Mouse (Mus musculus) spleen, adult 2 months (tissue): ENCODE results near the gene Sfi1.
"Not testable (repeated sequence)": the region's sequence is repeated elsewhere in the genome, so short reads cannot be mapped to it uniquely, and the experiment has no call there.

Experiments
- CTCF ChIP-seq: fragments of 200-500 bp; IDR thresholded peaks from 2 replicates; pipeline ENCODE4 v1.5.1; 2011; ENCODE audit warnings: mild to moderate bottlenecking, inconsistent platforms; ENCODE audit not compliant: insufficient read depth, insufficient read length, insufficient replicate concordance; ENCODE audit errors: extremely low read depth
- POLR2A ChIP-seq: fragments of 200-500 bp; IDR thresholded peaks from 2 replicates; pipeline ENCODE4 v1.6.1; 2011; ENCODE audit warnings: low read depth, low read length, inconsistent platforms

DNA sequence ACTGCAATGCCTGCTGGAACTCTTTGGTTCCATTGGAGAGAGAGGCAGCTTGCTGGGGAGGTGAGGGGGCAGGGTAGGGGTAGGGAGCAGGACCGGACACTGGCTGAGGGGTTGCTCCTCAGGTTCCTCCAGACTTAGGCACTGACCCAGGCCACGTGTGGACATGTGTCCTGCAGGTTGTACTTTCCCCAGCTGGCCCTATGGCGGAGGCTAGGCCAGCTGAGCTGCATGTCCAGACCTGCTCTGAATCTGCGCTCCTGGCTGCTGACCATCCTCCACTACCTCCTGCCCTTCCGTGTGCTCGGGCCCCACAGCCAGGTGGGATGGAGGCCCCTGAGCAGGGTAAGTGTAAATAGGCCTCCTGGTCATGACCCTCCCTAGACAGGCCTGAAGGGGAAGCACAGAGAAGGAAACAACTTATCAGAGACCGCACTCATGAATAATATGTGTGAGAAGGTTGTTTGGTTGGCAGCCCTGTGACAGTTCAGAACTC is 65.9 kb downstream of the Sfi1 start:
- not testable (repeated sequence) for TF ChIP-seq POLR2A, CTCF
